Mouse (Mus musculus) limb, embryonic 11.5 days (tissue): ENCODE results near the gene Uba7. TPM values are rescaled to one million over a fixed set of nuclear protein-coding genes. Genes with fewer than 3 reads are reported as not detected.

ENCODE experiments used
- ATAC-seq: fragments of 200-750 bp; cut with Nextera tagmentation; 2 replicates; pipeline ENCODE4 v1.8.0; 2017; ENCODE audit warnings: low read depth; ENCODE audit not compliant: insufficient number of reproducible peaks, low FRiP score, low TSS enrichment
- DNase-seq: peaks from one replicate; pipeline ENCODE4 v3.0.0-alpha.2; 2015; ENCODE audit warnings: low spot score
- H3K27ac ChIP-seq: fragments of 300-500 bp; sonication (generic); replicated peaks from 2 replicates; pipeline ENCODE4 v1.5.1; 2014; ENCODE audit warnings: low read depth, mild to moderate bottlenecking, low read length
- H3K27me3 ChIP-seq: fragments of 300-500 bp; sonication (generic); 2 replicates; pipeline ENCODE4 v1.6.1; 2014; ENCODE audit warnings: mild to moderate bottlenecking, low read length, mixed read lengths; ENCODE audit not compliant: control insufficient read depth, insufficient read depth
- H3K36me3 ChIP-seq: fragments of 300-500 bp; sonication (generic); 2 replicates; pipeline ENCODE4 v1.6.1; 2014; ENCODE audit warnings: mild to moderate bottlenecking, low read length, moderate library complexity, mixed read lengths; ENCODE audit not compliant: control insufficient read depth, insufficient read depth
- H3K4me1 ChIP-seq: fragments of 300-500 bp; sonication (generic); 2 replicates; pipeline ENCODE4 v1.6.1; 2014; ENCODE audit warnings: low read length, mixed read lengths; ENCODE audit not compliant: control insufficient read depth, insufficient read depth
- H3K4me2 ChIP-seq: fragments of 300-500 bp; sonication (generic); 2 replicates; pipeline ENCODE4 v1.6.1; 2014; ENCODE audit warnings: low read depth, mild to moderate bottlenecking, moderate library complexity; ENCODE audit not compliant: severe bottlenecking
- H3K4me3 ChIP-seq: fragments of 300-500 bp; sonication (generic); 2 replicates; pipeline ENCODE4 v1.5.1; 2014; ENCODE audit warnings: low read depth, low read length
- H3K9ac ChIP-seq: fragments of 300-500 bp; sonication (generic); 2 replicates; pipeline ENCODE4 v1.6.1; 2014; ENCODE audit warnings: mild to moderate bottlenecking, low read length
- H3K9me3 ChIP-seq: fragments of 300-500 bp; sonication (generic); 2 replicates; pipeline ENCODE4 v1.6.1; 2016; ENCODE audit warnings: low read length; ENCODE audit not compliant: control insufficient read depth
- WGBS: fragments of 180-500 bp; shearing (Covaris S2); extraction: QIAGEN DNeasy Blood & Tissue Kit; methylation state at CpG from one replicate; pipeline ENCODE4 v1.1.7; 2014; 5-methylcytosine and 5-hydroxymethylcytosine counted together
- polyA plus RNA-seq: library from polyadenylated mRNA; unstranded; fragments of >200 nt; fragmentation: Nextera tagmentation; extraction: Ambion mirVana; gene quantifications from 2 replicates; pipeline ENCODE4 v1.2.1, GENCODE M21; 2014

Gene Uba7
- polyA plus RNA-seq: 20.1 and 23.4 TPM in 2 replicates

DNA sequence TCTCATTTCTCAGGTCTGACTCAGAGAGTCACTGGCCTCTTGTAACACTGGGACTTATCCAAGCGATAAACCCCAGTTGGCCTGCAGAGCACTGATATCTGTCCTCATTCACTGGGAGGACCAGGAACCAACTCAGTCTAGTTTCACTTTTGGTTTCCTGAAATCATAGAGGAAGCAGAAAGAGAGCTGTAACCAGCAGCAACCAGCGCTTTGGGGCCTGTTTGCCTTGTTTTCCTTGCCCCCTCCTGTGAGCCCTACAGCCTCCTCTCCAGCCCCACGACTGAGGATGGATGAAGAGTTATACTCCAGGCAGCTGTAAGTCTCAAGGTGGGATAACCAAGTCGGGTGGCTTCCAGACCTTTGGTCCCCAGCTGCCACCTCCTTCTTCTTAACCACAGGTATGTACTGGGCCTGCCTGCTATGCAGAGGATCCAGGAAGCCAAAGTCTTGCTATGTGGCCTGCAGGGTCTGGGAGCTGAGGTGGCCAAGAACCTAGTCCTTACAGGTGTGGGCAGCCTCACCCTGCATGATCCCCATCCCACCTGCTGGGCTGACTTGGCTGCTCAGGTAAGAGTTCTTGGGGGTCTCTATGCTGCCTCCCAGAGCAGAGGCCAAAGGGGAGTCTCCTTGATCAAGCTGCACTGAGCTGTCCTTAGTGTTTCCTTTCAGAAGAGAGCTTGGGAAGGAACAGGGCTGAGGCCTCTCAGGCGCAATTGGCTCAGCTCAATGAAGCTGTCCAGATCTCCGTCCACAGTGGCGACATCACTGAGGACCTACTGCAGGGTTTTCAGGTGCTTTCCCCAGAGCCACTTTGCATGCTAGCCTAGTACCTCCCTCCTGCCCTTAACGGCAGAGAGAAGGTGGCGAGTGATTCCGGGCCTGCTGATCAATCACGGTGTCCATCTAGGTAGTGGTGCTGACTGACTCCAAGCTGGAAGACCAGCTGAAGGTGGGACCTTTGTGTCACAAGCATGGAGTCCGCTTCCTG, at the start of gene Uba7:
Uba7 (plus strand) TSS at position 107 of the 988 bp plus-strand sequence.
- Histone ChIP-seq H3K9ac (no peak within 1 kb of the TSS), H3K4me3 (no peak within 1 kb of the TSS), H3K27ac (peak within 1 kb of the TSS; percentile 24; the same call in 1 of the 2 replicates), H3K4me2 (no peak within 1 kb of the TSS), H3K27me3 (no peaks in the 10 kb centered on the region), H3K36me3 (no peaks in the 10 kb centered on the region; the same call in 1 of the 2 replicates), H3K4me1 (peaks cover 11% of the 10 kb centered on the region), H3K9me3 (no peaks in the 10 kb centered on the region)
- DNase-seq: no peak
- ATAC-seq: no peak
- 70% methylated on average over 12 of the region's 12 CpGs for WGBS

- no peaks in the 10 kb centered on the region for H3K27me3 ChIP-seq
- H3K4me2 ChIP-seq: no peak overlapping the region
- no peaks in the 10 kb centered on the region for H3K9me3 ChIP-seq
- no peak overlapping the region for H3K9ac ChIP-seq
- ATAC-seq (no peak), DNase-seq (no peak)
- H3K27ac ChIP-seq: no peak overlapping the region
- H3K36me3 ChIP-seq: no peaks in the 10 kb centered on the region
- H3K4me1 ChIP-seq: no peaks in the 10 kb centered on the region
- 44% methylated on average over 9 of the region's 9 CpGs for WGBS
- no peak overlapping the region for H3K4me3 ChIP-seq
Measured at GRCm38 (mm10) chr9:107926920-107927420, 48.3 kb upstream of the Uba7 start.

GRCm38 (mm10) chr9:107927749-107928148, 47.6 kb upstream of the Uba7 start:
- WGBS: 71% methylated on average over 5 of the region's 5 CpGs
- ATAC-seq: no peak

GRCm38 (mm10) chr9:107928169-107928568, 47.1 kb upstream of the Uba7 start, which contains the start of gene Actl11:
Actl11 (plus strand) TSS chr9:107928469.
- WGBS: 81% methylated on average over 3 of the region's 3 CpGs
- no peaks in the 10 kb centered on the region for H3K4me1 ChIP-seq
- no peak within 1 kb of the TSS for H3K27ac ChIP-seq

More at GRCm38 (mm10) chr9:107927749-107928148, 47.6 kb upstream of the Uba7 start:
- Histone ChIP-seq H3K27ac (no peak overlapping the region), H3K4me2 (no peak overlapping the region), H3K4me3 (no peak overlapping the region), H3K9me3 (no peaks in the 10 kb centered on the region), H3K36me3 (no peaks in the 10 kb centered on the region), H3K27me3 (no peaks in the 10 kb centered on the region), H3K9ac (no peak overlapping the region), H3K4me1 (no peaks in the 10 kb centered on the region)
- DNase-seq: no peak

GRCm38 (mm10) chr9:107932221-107932620, 43.1 kb upstream of the Uba7 start:
- H3K27me3 ChIP-seq: 0 out of 2 replicates have a peak, but pooled peaks cover 2% of the 10 kb centered on the region
- WGBS: 70% methylated on average over 4 of the region's 4 CpGs
- H3K27ac ChIP-seq: no peak overlapping the region
- ATAC-seq (no peak), DNase-seq (no peak)
- no peak overlapping the region for H3K9ac ChIP-seq
- no peak overlapping the region for H3K4me3 ChIP-seq
- H3K36me3 ChIP-seq: no peaks in the 10 kb centered on the region
- no peak overlapping the region for H3K4me2 ChIP-seq
- peaks cover 8% of the 10 kb centered on the region for H3K4me1 ChIP-seq
- H3K9me3 ChIP-seq: no peaks in the 10 kb centered on the region

More at GRCm38 (mm10) chr9:107928169-107928568, 47.1 kb upstream of the Uba7 start, which contains the start of gene Actl11:
- H3K27me3 ChIP-seq: no peaks in the 10 kb centered on the region
- H3K9ac ChIP-seq: no peak within 1 kb of the TSS
- no peaks in the 10 kb centered on the region for H3K9me3 ChIP-seq
- no peak for ATAC-seq
- H3K4me3 ChIP-seq: no peak within 1 kb of the TSS
- DNase-seq: no peak
- H3K4me2 ChIP-seq: no peak within 1 kb of the TSS
- H3K36me3 ChIP-seq: no peaks in the 10 kb centered on the region

DNA sequence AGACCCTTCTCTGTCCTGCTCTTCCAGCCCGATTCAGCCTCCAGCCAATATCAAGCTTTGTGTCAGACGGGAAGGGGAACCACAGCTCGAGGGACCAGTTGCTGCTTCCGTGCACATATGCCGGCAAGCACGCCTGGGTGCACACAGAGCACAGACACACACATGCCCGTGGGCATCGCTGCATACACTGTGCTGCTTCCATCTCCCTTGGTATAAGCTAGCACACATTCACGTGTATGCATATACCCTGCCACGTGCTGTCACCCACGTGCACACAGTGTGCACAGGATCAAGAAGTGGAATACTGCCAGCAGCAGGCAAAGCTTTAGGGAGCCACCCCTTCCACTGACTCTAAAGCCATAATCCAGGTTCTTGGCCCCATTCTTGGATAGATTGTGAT, 41.2 kb upstream of the Uba7 start:
- Histone ChIP-seq H3K9ac (no peak overlapping the region), H3K4me3 (no peak overlapping the region), H3K27me3 (0 out of 2 replicates have a peak, but pooled peaks cover 2% of the 10 kb centered on the region), H3K9me3 (no peaks in the 10 kb centered on the region), H3K4me1 (peaks cover 8% of the 10 kb centered on the region), H3K4me2 (no peak overlapping the region), H3K36me3 (no peaks in the 10 kb centered on the region), H3K27ac (no peak overlapping the region)
- WGBS: 87% methylated on average over 11 of the region's 11 CpGs
- ATAC-seq (no peak), DNase-seq (no peak)

- Histone ChIP-seq H3K4me3 (peak within 1 kb of the TSS; percentile 53), H3K36me3 (no peaks in the 10 kb centered on the region), H3K9ac (peak within 1 kb of the TSS; percentile 61), H3K4me1 (peaks cover 8% of the 10 kb centered on the region), H3K27ac (no peak within 1 kb of the TSS), H3K27me3 (0 out of 2 replicates have a peak, but pooled peaks cover 2% of the 10 kb centered on the region), H3K4me2 (peak within 1 kb of the TSS; percentile 95), H3K9me3 (no peaks in the 10 kb centered on the region)
- 6% methylated on average over 3 of the region's 3 CpGs for WGBS
- DNase-seq (no peak), ATAC-seq (no peak)
Measured at GRCm38 (mm10) chr9:107935374-107935773, 39.9 kb upstream of the Uba7 start, which contains the start of gene Camkv. Camkv (plus strand) TSS chr9:107935674.

GRCm38 (mm10) chr9:107935790-107936214, 39.5 kb upstream of the Uba7 start:
- whole genome bisulfite sequencing: under 1% methylated on average over 41 of the region's 41 CpGs
- peak; percentile 40 for ATAC-seq
- peak; percentile 74 for DNase-seq

More at GRCm38 (mm10) chr9:107935790-107936214, 39.5 kb upstream of the Uba7 start:
- Histone ChIP-seq H3K36me3 (no peaks in the 10 kb centered on the region), H3K9me3 (no peaks in the 10 kb centered on the region), H3K4me2 (peak overlapping the region; percentile 95), H3K9ac (peak overlapping the region; percentile 61), H3K27me3 (0 out of 2 replicates have a peak, but pooled peaks cover 2% of the 10 kb centered on the region), H3K4me3 (peak overlapping the region; percentile 53), H3K4me1 (peaks cover 8% of the 10 kb centered on the region), H3K27ac (no peak overlapping the region)
